Mouse (Mus musculus) embryonic facial prominence, embryonic 14.5 days (tissue): Measurements from ENCODE around the gene Ppargc1a. TPM values are rescaled to one million over a fixed set of nuclear protein-coding genes. Genes with fewer than 3 reads are reported as not detected.

Experiments used
- ATAC-seq: fragments of 200-750 bp; cut with Nextera tagmentation; 2 replicates; pipeline ENCODE4 v1.8.0; 2017; ENCODE audit warnings: low read depth, moderate number of reproducible peaks, moderate TSS enrichment
- DNase-seq: peaks from one replicate; pipeline ENCODE4 v3.0.0-alpha.2; 2015; ENCODE audit warnings: low spot score
- H3K27ac ChIP-seq: fragments of 300-500 bp; sonication (generic); replicated peaks from 2 replicates; pipeline ENCODE4 v1.5.1; 2014; ENCODE audit warnings: low read depth, mild to moderate bottlenecking, low read length, moderate library complexity
- H3K27me3 ChIP-seq: fragments of 300-500 bp; sonication (generic); replicated peaks from 2 replicates; pipeline ENCODE4 v1.6.1; 2014; ENCODE audit warnings: low read length; ENCODE audit not compliant: control insufficient read depth, insufficient read depth
- H3K36me3 ChIP-seq: fragments of 300-500 bp; sonication (generic); 2 replicates; pipeline ENCODE4 v1.6.1; 2014; ENCODE audit warnings: low read length, mixed read lengths; ENCODE audit not compliant: control insufficient read depth, insufficient read depth
- H3K4me1 ChIP-seq: fragments of 300-500 bp; sonication (generic); 2 replicates; pipeline ENCODE4 v1.6.1; 2014; ENCODE audit warnings: antibody characterized with exemption, low read length; ENCODE audit not compliant: control insufficient read depth, insufficient read depth
- H3K4me2 ChIP-seq: fragments of 300-500 bp; sonication (generic); 2 replicates; pipeline ENCODE4 v1.6.1; 2014; ENCODE audit warnings: low read depth, mild to moderate bottlenecking, low read length, moderate library complexity, mixed read lengths
- H3K4me3 ChIP-seq: fragments of 300-500 bp; sonication (generic); 2 replicates; pipeline ENCODE4 v1.5.1; 2014; ENCODE audit warnings: low read depth, mild to moderate bottlenecking, low read length
- H3K9ac ChIP-seq: fragments of 300-500 bp; sonication (generic); 2 replicates; pipeline ENCODE4 v1.6.1; 2014; ENCODE audit warnings: low read depth, mild to moderate bottlenecking, low read length, moderate library complexity, mixed read lengths
- H3K9me3 ChIP-seq: fragments of 300-500 bp; sonication (generic); 2 replicates; pipeline ENCODE4 v1.6.1; 2016; ENCODE audit warnings: low read length; ENCODE audit not compliant: control insufficient read depth
- WGBS: fragments of 180-500 bp; shearing (Covaris S2); extraction: QIAGEN DNeasy Blood & Tissue Kit; methylation state at CpG from one replicate; pipeline ENCODE4 v1.1.7; 2014; 5-methylcytosine and 5-hydroxymethylcytosine counted together
- polyA plus RNA-seq: library from polyadenylated mRNA; unstranded; fragments of >200 nt; fragmentation: Nextera tagmentation; extraction: Ambion mirVana; gene quantifications from 2 replicates; pipeline ENCODE4 v1.2.1, GENCODE M21; 2014

The Ppargc1a gene
- polyA plus RNA-seq, 1 experiment from 2014 or later: 4.6 TPM

- H3K36me3 ChIP-seq: no peaks in the 10 kb centered on the region
- H3K4me3 ChIP-seq: no peak overlapping the region
- DNase-seq: no peak
- H3K27me3 ChIP-seq: no peaks in the 10 kb centered on the region
- H3K9ac ChIP-seq: no peak overlapping the region
- H3K27ac ChIP-seq: no peak overlapping the region
- H3K4me2 ChIP-seq: no peak overlapping the region
- H3K9me3 ChIP-seq: no peaks in the 10 kb centered on the region
- ATAC-seq: no peak
- no peaks in the 10 kb centered on the region for H3K4me1 ChIP-seq
These were observed 29.9 kb downstream of the Ppargc1a start for GRCm38 (mm10) chr5:51537646-51538030.

- no peak for DNase-seq
- Histone ChIP-seq H3K4me3 (no peak overlapping the region), H3K9ac (no peak overlapping the region), H3K27me3 (no peaks in the 10 kb centered on the region), H3K4me2 (no peak overlapping the region), H3K36me3 (no peaks in the 10 kb centered on the region), H3K27ac (no peak overlapping the region), H3K4me1 (no peaks in the 10 kb centered on the region), H3K9me3 (no peaks in the 10 kb centered on the region)
- ATAC-seq: no peak
- WGBS: 69% methylated on average over 7 of the region's 7 CpGs
These were observed 30.4 kb downstream of the Ppargc1a start for GRCm38 (mm10) chr5:51537009-51537645.

GRCm38 (mm10) chr5:51534456-51534855 lies 33.1 kb downstream of the Ppargc1a start:
- Histone ChIP-seq H3K4me1 (no peaks in the 10 kb centered on the region), H3K9me3 (no peaks in the 10 kb centered on the region), H3K4me2 (no peak overlapping the region), H3K9ac (no peak overlapping the region), H3K4me3 (no peak overlapping the region), H3K27ac (no peak overlapping the region), H3K27me3 (no peaks in the 10 kb centered on the region), H3K36me3 (no peaks in the 10 kb centered on the region)
- WGBS: 70% methylated on average over 1 of the region's 1 CpGs
- DNase-seq: no peak
- no peak for ATAC-seq

- no peaks in the 10 kb centered on the region for H3K4me1 ChIP-seq
- no peak overlapping the region for H3K4me2 ChIP-seq
- H3K27ac ChIP-seq: no peak overlapping the region
- H3K4me3 ChIP-seq: no peak overlapping the region
- H3K36me3 ChIP-seq: no peaks in the 10 kb centered on the region
- DNase-seq: no peak
- no peaks in the 10 kb centered on the region for H3K27me3 ChIP-seq
- no peak overlapping the region for H3K9ac ChIP-seq
- no peaks in the 10 kb centered on the region for H3K9me3 ChIP-seq
- no peak for ATAC-seq
- WGBS: 89% methylated on average over 1 of the region's 1 CpGs
These were observed 36.2 kb downstream of the Ppargc1a start for GRCm38 (mm10) chr5:51531286-51531685.

DNA sequence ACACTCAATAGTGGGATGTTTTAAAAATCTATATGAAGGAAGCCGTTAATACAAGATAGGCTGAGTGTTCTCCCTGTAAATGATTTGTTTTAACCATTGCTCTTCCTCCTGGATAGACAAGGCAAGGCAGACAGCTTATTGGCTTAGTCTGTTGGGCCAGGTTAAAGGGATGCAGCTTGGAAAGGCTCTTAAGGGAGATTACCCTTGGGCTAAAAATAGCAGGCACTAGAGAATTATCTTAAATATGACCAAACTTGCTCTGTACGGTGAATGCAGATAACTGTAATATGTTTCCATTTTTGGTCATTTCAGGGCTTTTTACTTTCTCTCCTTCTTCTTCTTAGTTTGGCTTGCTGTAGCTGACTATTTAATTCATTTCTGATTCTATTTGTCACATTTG lies 38.1 kb downstream of the Ppargc1a start:
- WGBS: 67% methylated on average over 2 of the region's 2 CpGs
- no peak for ATAC-seq
- H3K4me2 ChIP-seq: no peak overlapping the region
- H3K9ac ChIP-seq: no peak overlapping the region
- DNase-seq: no peak
- H3K36me3 ChIP-seq: no peaks in the 10 kb centered on the region
- H3K4me1 ChIP-seq: no peaks in the 10 kb centered on the region
- no peaks in the 10 kb centered on the region for H3K9me3 ChIP-seq
- H3K27ac ChIP-seq: no peak overlapping the region
- no peak overlapping the region for H3K4me3 ChIP-seq
- no peaks in the 10 kb centered on the region for H3K27me3 ChIP-seq

DNA sequence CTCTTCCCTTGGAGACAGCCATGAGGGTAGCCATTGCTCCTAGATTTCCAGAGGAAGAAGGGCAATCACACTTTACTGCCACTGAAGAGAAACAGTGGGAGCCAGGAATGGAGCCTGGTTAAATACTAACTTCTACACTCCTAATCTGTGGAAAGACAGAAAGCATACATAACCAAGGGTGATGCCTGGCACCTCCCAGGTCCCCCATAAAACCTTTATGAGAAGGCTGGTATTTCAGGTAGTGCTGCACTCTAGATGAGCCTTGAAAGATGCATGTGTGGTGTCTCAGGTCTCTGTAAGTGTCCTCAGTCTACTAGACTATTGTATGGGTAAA lies 39.4 kb downstream of the Ppargc1a start:
- Histone ChIP-seq H3K36me3 (no peaks in the 10 kb centered on the region), H3K27me3 (no peaks in the 10 kb centered on the region), H3K9ac (no peak overlapping the region), H3K4me3 (no peak overlapping the region), H3K4me2 (no peak overlapping the region), H3K27ac (no peak overlapping the region), H3K9me3 (no peaks in the 10 kb centered on the region), H3K4me1 (no peaks in the 10 kb centered on the region)
- DNase-seq (no peak), ATAC-seq (no peak)

- H3K36me3 ChIP-seq: no peaks in the 10 kb centered on the region
- no peak overlapping the region for H3K4me3 ChIP-seq
- ATAC-seq (no peak), DNase-seq (no peak)
- 85% methylated on average over 5 of the region's 5 CpGs for WGBS
- H3K27me3 ChIP-seq: no peaks in the 10 kb centered on the region
- H3K27ac ChIP-seq: no peak overlapping the region
- H3K4me2 ChIP-seq: no peak overlapping the region
- H3K4me1 ChIP-seq: no peaks in the 10 kb centered on the region
- no peak overlapping the region for H3K9ac ChIP-seq
- no peaks in the 10 kb centered on the region for H3K9me3 ChIP-seq
These were observed 39.9 kb downstream of the Ppargc1a start for GRCm38 (mm10) chr5:51527498-51528164.

DNA sequence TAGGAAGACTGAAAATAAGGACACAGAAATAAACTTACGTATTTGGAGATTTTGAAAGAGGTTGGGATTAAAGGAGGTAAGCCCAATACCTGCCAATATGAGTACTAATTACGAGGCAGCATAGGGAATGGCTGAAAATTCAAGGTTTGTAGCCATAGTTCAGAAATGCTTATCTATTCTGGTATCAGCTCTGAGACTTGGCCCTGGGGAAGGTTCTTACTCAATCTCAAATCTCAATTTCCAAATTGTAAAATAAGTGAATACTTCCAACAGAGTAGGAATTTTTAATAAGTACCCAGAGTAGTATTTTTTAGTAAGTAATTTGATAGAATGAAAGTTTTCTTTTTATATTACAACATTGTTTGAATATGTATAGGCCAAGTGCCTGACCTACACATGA lies 41.7 kb downstream of the Ppargc1a start:
- H3K9me3 ChIP-seq: no peaks in the 10 kb centered on the region
- H3K36me3 ChIP-seq: no peaks in the 10 kb centered on the region
- H3K27me3 ChIP-seq: no peaks in the 10 kb centered on the region
- DNase-seq: no peak
- WGBS: 91% methylated on average over 2 of the region's 2 CpGs
- H3K4me1 ChIP-seq: no peaks in the 10 kb centered on the region
- no peak for ATAC-seq
- H3K4me2 ChIP-seq: no peak overlapping the region
- no peak overlapping the region for H3K4me3 ChIP-seq
- H3K27ac ChIP-seq: no peak overlapping the region
- no peak overlapping the region for H3K9ac ChIP-seq

GRCm38 (mm10) chr5:51520807-51521206 lies 46.7 kb downstream of the Ppargc1a start:
- H3K9me3 ChIP-seq: no peaks in the 10 kb centered on the region
- H3K4me1 ChIP-seq: no peaks in the 10 kb centered on the region
- no peak for DNase-seq
- ATAC-seq: no peak
- H3K27ac ChIP-seq: no peak overlapping the region
- H3K36me3 ChIP-seq: no peaks in the 10 kb centered on the region
- WGBS: 77% methylated on average over 3 of the region's 3 CpGs
- H3K4me2 ChIP-seq: no peak overlapping the region
- H3K4me3 ChIP-seq: no peak overlapping the region
- no peak overlapping the region for H3K9ac ChIP-seq
- no peaks in the 10 kb centered on the region for H3K27me3 ChIP-seq
